Mouse (Mus musculus) forebrain, embryonic 16.5 days (tissue): ENCODE results near the gene Popdc3. TPM values are rescaled to one million over a fixed set of nuclear protein-coding genes. Genes with fewer than 3 reads are reported as not detected.

ENCODE experiments used
- ATAC-seq: fragments of 200-750 bp; cut with Nextera tagmentation; 2 replicates; pipeline ENCODE4 v1.8.0; 2017; ENCODE audit warnings: mild to moderate bottlenecking, moderate library complexity
- H3K27ac ChIP-seq: fragments of 300-500 bp; sonication (generic); 2 replicates; pipeline ENCODE4 v1.5.1; 2014; ENCODE audit warnings: low read length, control low read depth
- H3K27me3 ChIP-seq: fragments of 300-500 bp; sonication (generic); replicated peaks from 2 replicates; pipeline ENCODE4 v1.6.1; 2014; ENCODE audit warnings: low read length; ENCODE audit not compliant: control insufficient read depth, insufficient read depth
- H3K36me3 ChIP-seq: fragments of 300-500 bp; sonication (generic); 2 replicates; pipeline ENCODE4 v1.6.1; 2014; ENCODE audit not compliant: control insufficient read depth, insufficient read depth
- H3K4me1 ChIP-seq: fragments of 300-500 bp; sonication (generic); replicated peaks from 2 replicates; pipeline ENCODE4 v1.6.1; 2014; ENCODE audit warnings: low read length; ENCODE audit not compliant: control insufficient read depth, insufficient read depth
- H3K4me2 ChIP-seq: fragments of 300-500 bp; sonication (generic); 2 replicates; pipeline ENCODE4 v1.6.1; 2014; ENCODE audit warnings: mild to moderate bottlenecking, low read length, control low read depth
- H3K4me3 ChIP-seq: fragments of 300-500 bp; sonication (generic); replicated peaks from 2 replicates; pipeline ENCODE4 v1.5.1; 2014; ENCODE audit warnings: mild to moderate bottlenecking, low read length, control low read depth
- H3K9ac ChIP-seq: fragments of 300-500 bp; sonication (generic); replicated peaks from 2 replicates; pipeline ENCODE4 v1.6.1; 2014; ENCODE audit warnings: low read depth, low read length, control low read depth
- H3K9me3 ChIP-seq: fragments of 300-500 bp; sonication (generic); 2 replicates; pipeline ENCODE4 v1.6.1; 2016; ENCODE audit warnings: low read length; ENCODE audit not compliant: control insufficient read depth
- WGBS: fragments of 180-500 bp; shearing (Covaris S2); extraction: QIAGEN DNeasy Blood & Tissue Kit; methylation state at CpG from one replicate; pipeline ENCODE4 v1.1.7; 2014; 5-methylcytosine and 5-hydroxymethylcytosine counted together
- polyA plus RNA-seq: library from polyadenylated mRNA; unstranded; fragments of >200 nt; fragmentation: Nextera tagmentation; extraction: Ambion mirVana; gene quantifications from 2 replicates; pipeline ENCODE4 v1.2.1, GENCODE M21; 2015

Popdc3 gene
- polyA plus RNA-seq, 1 experiment from 2014 or later: 0.41 TPM

- Histone ChIP-seq H3K36me3 (no peaks in the 10 kb centered on the region), H3K4me2 (no peak overlapping the region), H3K9me3 (no peaks in the 10 kb centered on the region), H3K27ac (no peak overlapping the region), H3K4me3 (no peak overlapping the region), H3K27me3 (no peaks in the 10 kb centered on the region), H3K4me1 (no peaks in the 10 kb centered on the region), H3K9ac (no peak overlapping the region)
- ATAC-seq: no peak
- WGBS: 74% methylated on average over 5 of the region's 5 CpGs
These were observed 59.6 kb downstream of the Popdc3 start for GRCm38 (mm10) chr10:45237492-45237891.

- no peak for ATAC-seq
- 89% methylated on average over 1 of the region's 1 CpGs for WGBS
These were observed 82.6 kb downstream of the Popdc3 start for GRCm38 (mm10) chr10:45260477-45260876.

GRCm38 (mm10) chr10:45262126-45262525 lies 84.2 kb downstream of the Popdc3 start:
- H3K27me3 ChIP-seq: no peaks in the 10 kb centered on the region
- no peak overlapping the region for H3K4me2 ChIP-seq
- no peak for ATAC-seq
- H3K9me3 ChIP-seq: no peaks in the 10 kb centered on the region
- no peaks in the 10 kb centered on the region for H3K36me3 ChIP-seq
- 87% methylated on average over 3 of the region's 3 CpGs for WGBS
- no peak overlapping the region for H3K9ac ChIP-seq
- H3K27ac ChIP-seq: no peak overlapping the region
- no peak overlapping the region for H3K4me3 ChIP-seq
- no peaks in the 10 kb centered on the region for H3K4me1 ChIP-seq

More at GRCm38 (mm10) chr10:45260477-45260876, 82.6 kb downstream of the Popdc3 start:
- H3K27me3 ChIP-seq: no peaks in the 10 kb centered on the region
- no peak overlapping the region for H3K27ac ChIP-seq
- no peak overlapping the region for H3K4me2 ChIP-seq
- H3K9me3 ChIP-seq: no peaks in the 10 kb centered on the region
- H3K9ac ChIP-seq: no peak overlapping the region
- H3K4me1 ChIP-seq: no peaks in the 10 kb centered on the region
- no peak overlapping the region for H3K4me3 ChIP-seq
- no peaks in the 10 kb centered on the region for H3K36me3 ChIP-seq

GRCm38 (mm10) chr10:45276499-45276898 lies 98.6 kb downstream of the Popdc3 start:
- ATAC-seq: no peak
- 50% methylated on average over 3 of the region's 3 CpGs for WGBS
- Histone ChIP-seq H3K27ac (no peak overlapping the region), H3K9ac (no peak overlapping the region), H3K4me1 (no peaks in the 10 kb centered on the region), H3K9me3 (no peaks in the 10 kb centered on the region), H3K4me2 (no peak overlapping the region), H3K36me3 (no peaks in the 10 kb centered on the region), H3K4me3 (no peak overlapping the region), H3K27me3 (no peaks in the 10 kb centered on the region)

DNA sequence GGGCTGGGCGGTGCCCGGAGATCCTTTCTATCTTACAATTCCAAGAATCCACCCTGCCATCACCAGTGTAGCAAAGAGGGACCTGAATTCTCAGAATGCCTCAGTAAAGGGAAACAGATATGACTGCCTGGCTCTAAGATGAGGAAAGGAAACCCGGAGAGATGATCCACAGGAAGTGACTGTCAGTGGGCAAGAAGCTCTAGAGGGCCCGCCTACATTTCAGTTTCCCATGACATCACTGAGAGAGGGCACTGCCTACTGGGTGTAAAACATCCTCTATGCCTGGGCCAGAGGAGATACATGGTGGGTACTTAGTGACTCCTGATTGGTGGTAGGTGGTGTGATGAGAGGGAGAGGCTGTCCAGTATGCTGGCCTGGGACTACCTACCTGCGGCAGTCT lies 99.1 kb downstream of the Popdc3 start:
- Histone ChIP-seq H3K4me1 (no peaks in the 10 kb centered on the region), H3K27ac (no peak overlapping the region), H3K9ac (no peak overlapping the region), H3K27me3 (no peaks in the 10 kb centered on the region), H3K9me3 (no peaks in the 10 kb centered on the region), H3K4me3 (no peak overlapping the region), H3K4me2 (no peak overlapping the region), H3K36me3 (no peaks in the 10 kb centered on the region)
- 89% methylated on average over 5 of the region's 5 CpGs for WGBS
- ATAC-seq: no peak

- Histone ChIP-seq H3K27me3 (peaks cover 17% of the 10 kb centered on the region), H3K36me3 (no peaks in the 10 kb centered on the region), H3K9ac (no peak overlapping the region), H3K4me2 (no peak overlapping the region), H3K27ac (no peak overlapping the region), H3K9me3 (no peaks in the 10 kb centered on the region), H3K4me1 (peaks cover 4% of the 10 kb centered on the region; the same call in 1 of the 2 replicates), H3K4me3 (no peak overlapping the region)
- no peak for ATAC-seq
- 83% methylated on average over 5 of the region's 5 CpGs for WGBS
These were observed 107.8 kb downstream of the Popdc3 start for GRCm38 (mm10) chr10:45285651-45286050.

DNA sequence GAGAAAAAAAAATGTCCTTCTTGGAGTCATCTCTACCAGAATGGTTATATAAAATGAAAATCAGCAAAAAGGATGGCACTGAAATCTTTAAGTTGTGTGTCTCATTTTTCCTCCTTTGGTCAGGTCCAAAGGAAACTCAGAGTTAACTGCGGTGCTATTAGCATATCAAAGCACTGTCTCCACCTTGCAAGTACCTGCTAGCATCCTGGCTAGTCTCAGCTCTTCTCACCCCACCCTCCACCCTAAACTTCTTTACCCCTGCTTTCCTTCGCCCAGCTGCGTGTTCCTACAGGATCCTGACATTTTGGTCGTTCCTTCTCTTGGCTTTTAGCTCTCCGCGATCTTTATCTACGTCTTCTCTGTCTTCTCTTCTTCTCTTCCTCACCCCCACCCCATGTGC lies 110.5 kb downstream of the Popdc3 start:
- Histone ChIP-seq H3K9me3 (no peaks in the 10 kb centered on the region), H3K27me3 (peaks cover 23% of the 10 kb centered on the region)

GRCm38 (mm10) chr10:45289218-45290105 lies 111.6 kb downstream of the Popdc3 start:
- peaks cover 4% of the 10 kb centered on the region; the same call in 1 of the 2 replicates for H3K4me1 ChIP-seq
- H3K4me2 ChIP-seq: peak overlapping the region; percentile 95
- H3K36me3 ChIP-seq: no peaks in the 10 kb centered on the region
- H3K4me3 ChIP-seq: peak overlapping the region; percentile 67
- H3K9ac ChIP-seq: peak overlapping the region; percentile 65
- under 1% methylated on average over 69 of the region's 71 CpGs for WGBS
- H3K27ac ChIP-seq: no peak overlapping the region
- H3K27me3 ChIP-seq: peaks cover 23% of the 10 kb centered on the region
- H3K9me3 ChIP-seq: no peaks in the 10 kb centered on the region
- ATAC-seq: peak; percentile 92

More for the DNA sequence above, 110.5 kb downstream of the Popdc3 start:
- H3K36me3 ChIP-seq: no peaks in the 10 kb centered on the region
- 62% methylated on average over 7 of the region's 7 CpGs for WGBS
- H3K4me2 ChIP-seq: no peak overlapping the region
- peaks cover 4% of the 10 kb centered on the region; the same call in 1 of the 2 replicates for H3K4me1 ChIP-seq
- no peak overlapping the region for H3K4me3 ChIP-seq
- no peak overlapping the region for H3K27ac ChIP-seq
- no peak for ATAC-seq
- H3K9ac ChIP-seq: no peak overlapping the region

DNA sequence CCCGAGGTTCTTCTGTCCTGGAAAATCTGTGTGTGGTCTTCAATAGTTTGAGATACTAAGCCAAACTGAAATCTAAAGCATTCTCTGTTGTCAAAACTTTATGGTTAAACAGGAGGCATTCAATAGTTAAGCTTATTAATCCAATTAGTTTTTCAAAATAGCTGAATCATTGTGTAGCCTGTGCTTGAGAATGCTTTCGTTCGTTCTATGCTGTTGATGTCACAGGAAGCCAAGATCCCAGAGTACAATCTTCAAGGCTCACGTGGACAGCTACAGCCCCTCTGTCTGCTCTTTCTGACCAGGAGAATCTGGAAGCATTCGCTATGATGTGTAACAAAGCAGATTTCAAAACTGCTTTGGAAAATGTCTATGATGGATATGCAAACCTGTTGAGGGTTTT lies 112.7 kb downstream of the Popdc3 start:
- H3K27me3 ChIP-seq: peaks cover 23% of the 10 kb centered on the region
- no peak for ATAC-seq
- WGBS: 25% methylated on average over 5 of the region's 5 CpGs
- no peak overlapping the region for H3K9ac ChIP-seq
- H3K36me3 ChIP-seq: no peaks in the 10 kb centered on the region
- H3K4me1 ChIP-seq: peaks cover 4% of the 10 kb centered on the region; the same call in 1 of the 2 replicates
- H3K9me3 ChIP-seq: no peaks in the 10 kb centered on the region
- no peak overlapping the region for H3K4me3 ChIP-seq
- H3K4me2 ChIP-seq: no peak overlapping the region
- H3K27ac ChIP-seq: no peak overlapping the region
